Mouse (Mus musculus) intestine, embryonic 14.5 days (tissue): Measurements from ENCODE around the gene Nop16. TPM values are rescaled to one million over a fixed set of nuclear protein-coding genes. Genes with fewer than 3 reads are reported as not detected.

Source experiments
- ATAC-seq: fragments of 200-750 bp; cut with Nextera tagmentation; replicated peaks from 2 replicates; pipeline ENCODE4 v1.8.0; 2017; ENCODE audit warnings: low read depth, moderate number of reproducible peaks, moderate TSS enrichment, moderate library complexity; ENCODE audit not compliant: low FRiP score, low TSS enrichment
- DNase-seq: peaks from one replicate; pipeline ENCODE4 v3.0.0-alpha.2; 2018; ENCODE audit warnings: low spot score
- H3K27ac ChIP-seq: fragments of 300-500 bp; sonication (generic); 2 replicates; pipeline ENCODE4 v1.5.1; 2014; ENCODE audit warnings: low read depth, mild to moderate bottlenecking, control low read depth
- H3K27me3 ChIP-seq: fragments of 300-500 bp; sonication (generic); replicated peaks from 2 replicates; pipeline ENCODE4 v1.6.1; 2014; ENCODE audit warnings: low read length, control low read depth; ENCODE audit not compliant: control insufficient read depth, insufficient read depth
- H3K36me3 ChIP-seq: fragments of 300-500 bp; sonication (generic); 2 replicates; pipeline ENCODE4 v1.6.1; 2014; ENCODE audit warnings: low read length, control low read depth; ENCODE audit not compliant: control insufficient read depth, insufficient read depth
- H3K4me1 ChIP-seq: fragments of 300-500 bp; sonication (generic); replicated peaks from 2 replicates; pipeline ENCODE4 v1.6.1; 2014; ENCODE audit warnings: low read length, control low read depth, mixed read lengths; ENCODE audit not compliant: control insufficient read depth, insufficient read depth
- H3K4me2 ChIP-seq: fragments of 300-500 bp; sonication (generic); 2 replicates; pipeline ENCODE4 v1.6.1; 2014; ENCODE audit warnings: low read length
- H3K4me3 ChIP-seq: fragments of 300-500 bp; sonication (generic); 2 replicates; pipeline ENCODE4 v1.5.1; 2014; ENCODE audit warnings: low read depth, low read length, control low read depth, mixed read lengths
- H3K9ac ChIP-seq: fragments of 300-500 bp; sonication (generic); 2 replicates; pipeline ENCODE4 v1.6.1; 2014; ENCODE audit warnings: mild to moderate bottlenecking, low read length
- H3K9me3 ChIP-seq: fragments of 300-500 bp; sonication (generic); 2 replicates; pipeline ENCODE4 v1.6.1; 2016; ENCODE audit warnings: low read length, control low read depth; ENCODE audit not compliant: control insufficient read depth
- WGBS: fragments of 180-500 bp; shearing (Covaris S2); extraction: QIAGEN DNeasy Blood & Tissue Kit; methylation state at CpG from one replicate; pipeline ENCODE4 v1.1.7; 2014; 5-methylcytosine and 5-hydroxymethylcytosine counted together
- polyA plus RNA-seq: library from polyadenylated mRNA; unstranded; fragments of >200 nt; fragmentation: Nextera tagmentation; extraction: Ambion mirVana; gene quantifications from 2 replicates; pipeline ENCODE4 v1.2.1, GENCODE M21; 2014

Nop16 gene
- 78.8 and 91.5 TPM in 2 replicates for polyA plus RNA-seq

GRCm38 (mm10) chr13:54589996-54590951 is at the start of gene Nop16, which contains the start of gene Higd2a:
Nop16 (minus strand) TSS chr13:54590090.
Higd2a (plus strand) TSS chr13:54590207.
- Histone ChIP-seq H3K27ac (peak within 1 kb of the TSS; percentile 85), H3K27me3 (no peaks in the 10 kb centered on the region), H3K4me2 (peak within 1 kb of the TSS; percentile 92), H3K9ac (peak within 1 kb of the TSS; percentile 84), H3K9me3 (no peaks in the 10 kb centered on the region), H3K4me1 (peaks cover 13% of the 10 kb centered on the region; the same call in 1 of the 2 replicates), H3K4me3 (peak within 1 kb of the TSS; percentile 87), H3K36me3 (peaks cover 43% of the 10 kb centered on the region)
- peak; percentile 96 for ATAC-seq
- DNase-seq: peak; percentile 99
- under 1% methylated on average over 51 of the region's 51 CpGs for WGBS

- no peak overlapping the region for H3K4me3 ChIP-seq
- H3K4me1 ChIP-seq: no peaks in the 10 kb centered on the region
- DNase-seq (no peak), ATAC-seq (no peak)
- peaks cover 50% of the 10 kb centered on the region for H3K36me3 ChIP-seq
- no peak overlapping the region for H3K4me2 ChIP-seq
- no peak overlapping the region for H3K27ac ChIP-seq
- no peaks in the 10 kb centered on the region for H3K27me3 ChIP-seq
- H3K9ac ChIP-seq: no peak overlapping the region
- H3K9me3 ChIP-seq: no peaks in the 10 kb centered on the region
- WGBS: 98% methylated on average over 3 of the region's 3 CpGs
These were observed 45.1 kb upstream of the Nop16 start for GRCm38 (mm10) chr13:54635011-54635410.

GRCm38 (mm10) chr13:54632731-54633277 is 42.9 kb upstream of the Nop16 start:
- peaks cover 32% of the 10 kb centered on the region for H3K36me3 ChIP-seq
- ATAC-seq (no peak), DNase-seq (no peak)
- no peaks in the 10 kb centered on the region for H3K4me1 ChIP-seq
- WGBS: 63% methylated on average over 3 of the region's 3 CpGs
- no peaks in the 10 kb centered on the region for H3K27me3 ChIP-seq
- no peak overlapping the region for H3K9ac ChIP-seq
- no peak overlapping the region for H3K4me2 ChIP-seq
- H3K9me3 ChIP-seq: no peaks in the 10 kb centered on the region
- H3K4me3 ChIP-seq: no peak overlapping the region
- H3K27ac ChIP-seq: no peak overlapping the region

GRCm38 (mm10) chr13:54629128-54629527 is 39.2 kb upstream of the Nop16 start:
- Histone ChIP-seq H3K4me2 (no peak overlapping the region), H3K9ac (no peak overlapping the region), H3K4me1 (peaks cover 3% of the 10 kb centered on the region; the same call in 1 of the 2 replicates), H3K9me3 (no peaks in the 10 kb centered on the region), H3K36me3 (peaks cover 24% of the 10 kb centered on the region), H3K27ac (no peak overlapping the region), H3K4me3 (no peak overlapping the region), H3K27me3 (no peaks in the 10 kb centered on the region)
- 85% methylated on average over 4 of the region's 4 CpGs for WGBS
- DNase-seq: no peak
- no peak for ATAC-seq

- Histone ChIP-seq H3K4me1 (peaks cover 16% of the 10 kb centered on the region), H3K4me2 (peak overlapping the region; percentile 89), H3K27me3 (no peaks in the 10 kb centered on the region), H3K9ac (peak overlapping the region; percentile 92), H3K9me3 (no peaks in the 10 kb centered on the region), H3K27ac (peak overlapping the region; percentile 80), H3K36me3 (no peaks in the 10 kb centered on the region), H3K4me3 (peak overlapping the region; percentile 98)
- DNase-seq (no peak), ATAC-seq (peak; percentile 75)
- 1% methylated on average over 27 of the region's 27 CpGs for WGBS
These were observed 32.2 kb upstream of the Nop16 start for GRCm38 (mm10) chr13:54621960-54622521.

GRCm38 (mm10) chr13:54621155-54621932 is 31.5 kb upstream of the Nop16 start, which contains the start of gene Faf2:
Faf2 (plus strand) TSS chr13:54621784.
- ATAC-seq: peak; percentile 95

DNA sequence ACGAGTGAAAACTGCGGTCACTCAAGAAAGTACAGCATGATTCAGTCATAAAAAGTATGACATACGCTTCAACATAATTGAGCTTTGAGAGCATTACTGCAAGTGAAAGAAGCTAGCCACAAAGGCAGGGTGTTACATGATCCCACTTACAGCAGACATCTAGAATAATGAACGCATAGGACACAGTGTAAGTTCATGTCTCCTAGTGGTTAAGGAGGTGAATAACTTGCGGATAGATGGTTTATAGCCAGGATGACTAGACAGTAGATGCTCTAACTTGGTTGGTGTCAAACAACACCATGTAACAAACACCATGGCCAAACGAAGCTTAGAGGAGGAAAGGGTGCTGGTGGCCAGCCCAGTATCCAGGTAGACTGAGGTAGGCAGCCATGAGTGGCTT is 27.1 kb upstream of the Nop16 start:
- no peaks in the 10 kb centered on the region for H3K9me3 ChIP-seq
- no peak overlapping the region for H3K9ac ChIP-seq
- 68% methylated on average over 6 of the region's 6 CpGs for WGBS
- H3K27ac ChIP-seq: no peak overlapping the region
- DNase-seq (no peak), ATAC-seq (no peak)
- 0 out of 2 replicates have a peak, but pooled peaks cover 2% of the 10 kb centered on the region for H3K4me1 ChIP-seq
- H3K4me2 ChIP-seq: no peak overlapping the region
- H3K27me3 ChIP-seq: no peaks in the 10 kb centered on the region
- no peak overlapping the region for H3K4me3 ChIP-seq
- H3K36me3 ChIP-seq: no peaks in the 10 kb centered on the region

More at GRCm38 (mm10) chr13:54621155-54621932, 31.5 kb upstream of the Nop16 start, which contains the start of gene Faf2:
- WGBS: 10% methylated on average over 44 of the region's 44 CpGs
- peak; percentile 100 for DNase-seq
- no peaks in the 10 kb centered on the region for H3K9me3 ChIP-seq
- H3K36me3 ChIP-seq: no peaks in the 10 kb centered on the region
- peak within 1 kb of the TSS; percentile 80 for H3K27ac ChIP-seq
- peak within 1 kb of the TSS; percentile 92 for H3K9ac ChIP-seq
- H3K4me3 ChIP-seq: peak within 1 kb of the TSS; percentile 98
- no peaks in the 10 kb centered on the region for H3K27me3 ChIP-seq
- peak within 1 kb of the TSS; percentile 89 for H3K4me2 ChIP-seq
- peaks cover 16% of the 10 kb centered on the region for H3K4me1 ChIP-seq

DNA sequence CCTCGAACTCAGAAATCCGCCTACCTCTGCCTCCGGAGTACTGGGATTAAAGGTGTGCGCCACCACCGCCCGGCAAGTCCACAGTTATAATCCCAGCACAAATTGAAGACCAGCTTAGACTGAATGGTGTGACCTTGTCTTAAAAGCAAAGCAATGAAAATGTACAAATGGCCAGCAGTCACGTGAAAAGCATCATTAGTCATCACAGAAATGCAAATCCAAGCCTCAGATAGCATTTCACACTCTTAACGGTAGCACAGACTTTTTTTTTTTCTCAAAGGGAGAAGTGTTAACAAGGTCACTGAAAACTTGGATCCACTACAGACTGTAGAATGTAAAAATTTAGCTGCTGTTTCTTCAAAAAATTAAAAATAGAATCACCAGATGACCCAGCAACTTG is 26.4 kb upstream of the Nop16 start:
- Histone ChIP-seq H3K27ac (no peak overlapping the region), H3K4me2 (no peak overlapping the region), H3K9ac (no peak overlapping the region), H3K4me1 (0 out of 2 replicates have a peak, but pooled peaks cover 2% of the 10 kb centered on the region), H3K9me3 (no peaks in the 10 kb centered on the region), H3K4me3 (no peak overlapping the region), H3K27me3 (no peaks in the 10 kb centered on the region), H3K36me3 (no peaks in the 10 kb centered on the region)
- 75% methylated on average over 8 of the region's 8 CpGs for WGBS
- DNase-seq (no peak), ATAC-seq (no peak)
